Mouse (Mus musculus): Measurements from ENCODE around the gene Abca4.
A peak's percentile ranks its signal among the peaks of the same experiment; 100 is the strongest.
"Not testable (repeated sequence)": the region's sequence is repeated elsewhere in the genome, so short reads cannot be mapped to it uniquely, and the experiment has no call there.

Abca4 gene

GRCm38 (mm10) chr3:122058439-122059198 is 14.4 kb downstream of the Abca4 start:
- no peak for DNase-seq (ENCODE audit: low spot score)

- DNase-seq (ENCODE audit: low spot score): no peak
Measured at GRCm38 (mm10) chr3:122062586-122062985, 18.3 kb downstream of the Abca4 start.

GRCm38 (mm10) chr3:122064556-122065410 is 20.5 kb downstream of the Abca4 start:
- DNase-seq (ENCODE audit: low spot score): no peak

- no peak for DNase-seq (ENCODE audit: low spot score)
Measured at GRCm38 (mm10) chr3:122071769-122072168, 27.5 kb downstream of the Abca4 start.

GRCm38 (mm10) chr3:122072646-122073571 is 28.7 kb downstream of the Abca4 start:
- no peak for DNase-seq (ENCODE audit: low spot score)

- DNase-seq (ENCODE audit: low spot score): no peak
Measured at GRCm38 (mm10) chr3:122073595-122073994, 29.4 kb downstream of the Abca4 start.

- no peak for DNase-seq (ENCODE audit: low spot score)
Measured at GRCm38 (mm10) chr3:122074334-122074733, 30.1 kb downstream of the Abca4 start.

GRCm38 (mm10) chr3:122078141-122078540 is 33.9 kb downstream of the Abca4 start:
- no peak for DNase-seq (ENCODE audit: low spot score)

GRCm38 (mm10) chr3:122079172-122079571 is 34.9 kb downstream of the Abca4 start:
- DNase-seq (ENCODE audit: low spot score): no peak

- not testable (repeated sequence) for DNase-seq (ENCODE audit: low spot score)
Measured at GRCm38 (mm10) chr3:122081634-122082033, 37.4 kb downstream of the Abca4 start.

GRCm38 (mm10) chr3:122082338-122082737 is 38.1 kb downstream of the Abca4 start:
- DNase-seq (ENCODE audit: low spot score): no peak

- DNase-seq (ENCODE audit: low spot score): no peak
Measured at GRCm38 (mm10) chr3:122085157-122085989, 41.1 kb downstream of the Abca4 start.

- no peak for DNase-seq (ENCODE audit: low spot score)
Measured at GRCm38 (mm10) chr3:122088054-122088681, 43.9 kb downstream of the Abca4 start.

- no peak for DNase-seq (ENCODE audit: low spot score)
Measured at GRCm38 (mm10) chr3:122090338-122090737, 46.1 kb downstream of the Abca4 start.

GRCm38 (mm10) chr3:122099713-122100112 is 55.5 kb downstream of the Abca4 start:
- no peak for DNase-seq (ENCODE audit: low spot score)

GRCm38 (mm10) chr3:122102091-122102490 is 57.8 kb downstream of the Abca4 start:
- DNase-seq (ENCODE audit: low spot score): no peak

GRCm38 (mm10) chr3:122103864-122104808 is 59.9 kb downstream of the Abca4 start:
- DNase-seq (ENCODE audit: low spot score): peak; percentile 70

GRCm38 (mm10) chr3:122106920-122107319 is 62.7 kb downstream of the Abca4 start:
- peak; percentile 55 for DNase-seq (ENCODE audit: low spot score)

GRCm38 (mm10) chr3:122107643-122108194 is 63.5 kb downstream of the Abca4 start:
- no peak for DNase-seq (ENCODE audit: low spot score)
